Mouse (Mus musculus) heart, postnatal 0 days (tissue): ENCODE results near the gene Fads2. TPM values are rescaled to one million over a fixed set of nuclear protein-coding genes. Genes with fewer than 3 reads are reported as not detected.

Experiments
- ATAC-seq: fragments of 200-750 bp; cut with Nextera tagmentation; 2 replicates; pipeline ENCODE4 v1.8.0; 2017; ENCODE audit warnings: low read depth, moderate number of reproducible peaks, moderate library complexity; ENCODE audit not compliant: insufficient read depth
- DNase-seq: peaks from one replicate; pipeline ENCODE4 v3.0.0-alpha.2; 2016; ENCODE audit warnings: low spot score
- H3K27ac ChIP-seq: fragments of 300-500 bp; sonication (generic); 2 replicates; pipeline ENCODE4 v1.5.1; 2014; ENCODE audit warnings: low read depth, mild to moderate bottlenecking
- H3K27me3 ChIP-seq: fragments of 300-500 bp; sonication (generic); 2 replicates; pipeline ENCODE4 v1.6.1; 2014; ENCODE audit warnings: low read length, mixed read lengths; ENCODE audit not compliant: control insufficient read depth, insufficient read depth
- H3K36me3 ChIP-seq: fragments of 300-500 bp; sonication (generic); replicated peaks from 2 replicates; pipeline ENCODE4 v1.6.1; 2014; ENCODE audit warnings: low read length, mixed read lengths; ENCODE audit not compliant: control insufficient read depth, insufficient read depth
- H3K4me1 ChIP-seq: fragments of 300-500 bp; sonication (generic); 2 replicates; pipeline ENCODE4 v1.6.1; 2014; ENCODE audit warnings: antibody characterized with exemption; ENCODE audit not compliant: control insufficient read depth, insufficient read depth
- H3K4me2 ChIP-seq: fragments of 300-500 bp; sonication (generic); 2 replicates; pipeline ENCODE4 v1.6.1; 2014; ENCODE audit warnings: low read depth, mild to moderate bottlenecking, low read length, moderate library complexity
- H3K4me3 ChIP-seq: fragments of 300-500 bp; sonication (generic); 2 replicates; pipeline ENCODE4 v1.5.1; 2014; ENCODE audit warnings: low read depth, low read length
- H3K9ac ChIP-seq: fragments of 300-500 bp; sonication (generic); replicated peaks from 2 replicates; pipeline ENCODE4 v1.6.1; 2014; ENCODE audit warnings: low read depth, low read length, mixed read lengths
- H3K9me3 ChIP-seq: fragments of 300-500 bp; sonication (generic); replicated peaks from 2 replicates; pipeline ENCODE4 v1.6.1; 2016; ENCODE audit warnings: low read length; ENCODE audit not compliant: control insufficient read depth
- CTCF ChIP-seq: IDR thresholded peaks from 2 replicates; pipeline ENCODE4 v1.5.1; 2016; ENCODE audit warnings: antibody characterized with exemption, control low read depth, low read depth
- EP300 ChIP-seq: IDR thresholded peaks from 2 replicates; pipeline ENCODE4 v1.6.1; 2016; ENCODE audit warnings: antibody characterized with exemption, low read depth
- WGBS: fragments of 180-500 bp; shearing (Covaris S2); extraction: QIAGEN DNeasy Blood & Tissue Kit; methylation state at CpG from one replicate; pipeline ENCODE4 v1.1.7; 2014; 5-methylcytosine and 5-hydroxymethylcytosine counted together
- polyA plus RNA-seq: library from polyadenylated mRNA; unstranded; fragments of >200 nt; fragmentation: Nextera tagmentation; extraction: Ambion mirVana; gene quantifications from 2 replicates; pipeline ENCODE4 v1.2.1, GENCODE M21; 2015
- total RNA-seq: library from RNA; depleted of rRNA; stranded (reverse); fragments of >200 nt; gene quantifications from 2 replicates; pipeline ENCODE4 v1.2.3, GENCODE M21; 2014; ENCODE audit warnings: low replicate concordance

Gene Fads2
- total and polyA plus RNA-seq, 2 experiments from 2014 or later = 11.4 to 15.9 TPM

DNA sequence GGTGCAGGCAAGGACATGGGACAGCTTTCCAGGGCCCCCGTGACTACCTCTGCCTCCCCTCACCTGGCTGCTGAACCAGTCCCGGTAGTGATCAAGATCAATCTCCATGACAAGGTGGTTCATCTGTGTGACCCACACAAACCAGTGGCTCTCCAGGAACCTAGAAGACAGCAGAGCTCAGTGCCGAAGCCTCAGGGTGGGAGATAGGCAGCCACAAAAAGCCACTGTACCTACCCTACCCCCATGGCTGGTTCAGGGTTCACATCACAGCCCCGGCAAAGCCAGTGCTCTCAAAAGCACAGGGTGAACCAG lies 35.4 kb downstream of the Fads2 start:
- Histone ChIP-seq H3K4me3 (no peak overlapping the region), H3K4me2 (no peak overlapping the region), H3K36me3 (peaks cover 29% of the 10 kb centered on the region), H3K27ac (no peak overlapping the region), H3K4me1 (no peaks in the 10 kb centered on the region; the same call in 1 of the 2 replicates), H3K27me3 (no peaks in the 10 kb centered on the region), H3K9me3 (no peaks in the 10 kb centered on the region), H3K9ac (no peak overlapping the region)
- ATAC-seq = no peak
- TF ChIP-seq CTCF (no peak), EP300 (no peak)
- DNase-seq = no peak
- 89% methylated on average over 4 of the region's 4 CpGs for WGBS

- H3K27ac ChIP-seq = no peak overlapping the region
- no peak for ATAC-seq
- TF ChIP-seq CTCF (no peak), EP300 (no peak)
Observed at GRCm38 (mm10) chr19:10065465-10066188, 35.9 kb downstream of the Fads2 start.

GRCm38 (mm10) chr19:10064173-10065012 lies 37.2 kb downstream of the Fads2 start:
- ATAC-seq = no peak
- H3K36me3 ChIP-seq = peaks cover 15% of the 10 kb centered on the region

More at GRCm38 (mm10) chr19:10065465-10066188, 35.9 kb downstream of the Fads2 start:
- Histone ChIP-seq H3K27me3 (no peaks in the 10 kb centered on the region), H3K36me3 (peaks cover 27% of the 10 kb centered on the region), H3K4me1 (no peaks in the 10 kb centered on the region; the same call in 1 of the 2 replicates), H3K4me2 (no peak overlapping the region), H3K4me3 (no peak overlapping the region), H3K9ac (no peak overlapping the region), H3K9me3 (no peaks in the 10 kb centered on the region)
- 79% methylated on average over 5 of the region's 5 CpGs for WGBS
- no peak for DNase-seq

GRCm38 (mm10) chr19:10062862-10063261 lies 38.7 kb downstream of the Fads2 start:
- Histone ChIP-seq H3K36me3 (peaks cover 21% of the 10 kb centered on the region), H3K4me3 (no peak overlapping the region), H3K4me2 (no peak overlapping the region), H3K9ac (no peak overlapping the region), H3K9me3 (no peaks in the 10 kb centered on the region), H3K27ac (no peak overlapping the region), H3K4me1 (peaks cover 4% of the 10 kb centered on the region), H3K27me3 (no peaks in the 10 kb centered on the region)
- TF ChIP-seq CTCF = no peak
- no peak for TF ChIP-seq EP300
- ATAC-seq (no peak), DNase-seq (no peak)
- 84% methylated on average over 5 of the region's 5 CpGs for WGBS

More at GRCm38 (mm10) chr19:10064173-10065012, 37.2 kb downstream of the Fads2 start:
- Histone ChIP-seq H3K9ac (no peak overlapping the region), H3K27ac (no peak overlapping the region), H3K4me3 (no peak overlapping the region), H3K9me3 (no peaks in the 10 kb centered on the region), H3K4me1 (peaks cover 4% of the 10 kb centered on the region), H3K27me3 (no peaks in the 10 kb centered on the region), H3K4me2 (no peak overlapping the region)
- no peak for TF ChIP-seq EP300
- no peak for TF ChIP-seq CTCF
- 58% methylated on average over 10 of the region's 10 CpGs for WGBS
- DNase-seq = no peak

DNA sequence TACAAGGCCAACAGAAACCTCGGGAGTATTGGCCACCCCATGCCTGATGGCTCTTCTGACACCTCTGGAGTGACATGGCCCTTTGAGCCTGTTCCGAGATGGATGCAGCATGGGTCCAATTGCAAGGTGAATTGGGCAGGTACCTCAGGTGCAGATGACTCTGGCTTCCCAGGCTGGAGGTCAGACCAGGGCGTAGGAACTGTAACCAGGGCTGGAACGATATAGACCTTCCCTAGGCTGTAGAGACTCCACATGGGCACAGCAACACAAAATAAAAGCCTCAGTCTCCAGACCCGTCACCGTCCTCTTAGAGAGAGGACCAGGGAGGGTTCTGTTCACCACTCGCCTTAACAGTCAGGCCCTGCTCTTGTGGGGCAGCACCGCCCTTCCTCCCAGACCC lies 39.3 kb downstream of the Fads2 start:
- DNase-seq (no peak), ATAC-seq (no peak)
- H3K36me3 ChIP-seq = peaks cover 26% of the 10 kb centered on the region
- no peaks in the 10 kb centered on the region for H3K9me3 ChIP-seq
- no peak overlapping the region for H3K4me2 ChIP-seq
- peaks cover 4% of the 10 kb centered on the region for H3K4me1 ChIP-seq
- TF ChIP-seq EP300 (no peak), CTCF (no peak)
- H3K27ac ChIP-seq = no peak overlapping the region
- WGBS = 85% methylated on average over 8 of the region's 8 CpGs
- H3K27me3 ChIP-seq = no peaks in the 10 kb centered on the region
- no peak overlapping the region for H3K9ac ChIP-seq
- H3K4me3 ChIP-seq = no peak overlapping the region
